Mouse (Mus musculus) cerebellum, adult 2 months (tissue): Measurements from ENCODE around the gene Dhrs3.

Source experiments
- CTCF ChIP-seq: fragments of 200-500 bp; IDR thresholded peaks from 2 replicates; pipeline ENCODE4 v1.5.1; 2011; ENCODE audit warnings: low read depth, mild to moderate bottlenecking, control low read depth, low read length, moderate library complexity, borderline replicate concordance; ENCODE audit not compliant: insufficient read depth
- POLR2A ChIP-seq: fragments of 200-500 bp; IDR thresholded peaks from 2 replicates; pipeline ENCODE4 v1.6.1; 2011; ENCODE audit warnings: low read length, control low read depth, borderline replicate concordance; ENCODE audit not compliant: insufficient read depth

DNA sequence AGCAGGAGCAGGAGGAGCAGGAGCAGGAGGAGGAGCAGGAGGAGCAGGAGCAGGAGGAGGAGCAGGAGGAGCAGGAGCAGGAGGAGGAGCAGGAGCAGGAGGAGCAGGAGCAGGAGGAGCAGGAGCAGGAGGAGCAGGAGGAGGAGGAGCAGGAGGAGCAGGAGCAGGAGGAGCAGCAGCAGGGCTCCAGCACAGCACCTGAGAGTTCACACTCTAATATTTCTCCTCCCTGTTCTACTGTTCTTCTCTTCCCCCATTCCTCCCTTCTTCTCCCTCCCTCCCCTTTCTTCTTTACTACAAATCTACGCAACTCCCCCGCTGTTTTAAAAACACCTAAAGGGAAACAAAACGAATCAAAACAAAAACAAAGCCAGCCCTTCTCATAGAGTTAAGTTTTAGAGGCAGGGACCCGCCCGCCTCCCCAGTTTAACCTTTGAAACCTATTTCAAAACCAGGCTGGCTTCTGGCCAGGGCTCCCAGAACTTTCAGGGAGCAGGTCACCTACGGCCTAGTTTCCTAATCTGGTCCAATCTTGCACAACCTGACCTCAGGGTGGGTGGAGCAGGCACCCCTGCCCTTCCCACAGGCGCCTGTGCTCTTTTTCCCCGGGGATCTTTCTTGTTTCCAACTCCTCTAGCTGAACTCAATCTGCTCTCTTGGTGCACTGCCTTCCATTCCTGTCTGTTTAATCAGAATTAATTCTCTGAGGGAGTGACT, 67.7 kb downstream of the Dhrs3 start:
- TF ChIP-seq CTCF (no peak), POLR2A (no peak)
